Mouse (Mus musculus): ENCODE measurements around the gene Olfr984.

Olfr984 gene

DNA sequence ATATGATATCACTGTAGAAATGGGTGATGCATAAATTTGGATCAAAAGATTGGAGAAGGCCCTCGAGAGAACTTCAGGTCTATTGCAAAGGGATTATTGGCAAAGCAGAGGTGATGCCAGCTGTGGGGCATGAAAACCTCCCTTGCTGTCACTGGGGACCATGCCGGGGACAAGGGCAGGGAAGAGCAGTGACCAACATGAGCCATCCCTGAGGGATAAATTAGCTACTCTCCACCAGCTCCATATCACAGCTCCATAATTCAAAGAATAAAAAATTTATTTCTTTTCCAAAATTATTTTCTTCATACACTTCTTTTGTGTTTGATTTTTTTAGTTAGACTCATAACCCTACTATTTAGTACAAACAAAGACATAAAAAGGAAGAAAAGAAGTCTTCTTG, at the start of gene Olfr984:
Gene Olfr984, minus strand, starts transcription at position 101 of the 400 bp plus-strand sequence.
- ChIA-PET POLR2A (no interaction called here), CTCF (interaction anchor here in 1 of 4 experiments (0.7 kb wide), 1 partner anchor 30 kb away, joined by 9 read pairs; no protein-coding TSS in a partner anchor)

DNA sequence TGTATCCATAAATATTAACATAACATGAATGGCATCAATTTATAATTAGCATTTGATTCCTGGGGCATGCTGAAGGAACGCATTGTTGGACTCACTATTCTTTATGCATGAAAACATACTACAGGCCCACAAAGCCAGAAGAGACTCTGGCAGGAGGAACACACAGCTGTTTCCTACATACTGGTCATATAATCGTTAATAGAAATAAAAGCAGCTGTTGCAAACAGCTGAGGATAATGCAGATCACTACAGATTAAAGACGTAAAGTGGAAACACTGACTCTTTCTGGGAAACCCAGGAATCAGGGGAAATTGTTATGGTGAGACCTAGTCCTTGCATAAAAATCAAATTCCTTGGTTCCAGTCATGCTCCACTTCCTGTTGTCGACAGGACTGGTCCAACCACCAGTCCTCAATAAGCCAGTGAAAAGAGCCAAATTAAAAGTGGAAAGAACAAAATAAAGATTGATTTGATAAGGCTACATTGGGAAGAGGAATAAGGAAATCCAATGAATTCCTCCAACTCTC, 41.2 kb upstream of the Olfr984 start:
- ChIA-PET POLR2A (interaction anchor here in 1 of 4 experiments (0.9 kb wide), 1 partner anchor 26 kb away, joined by 3 read pairs; the partner anchor contains the start of gene Olfr986), CTCF (no interaction called here)

DNA sequence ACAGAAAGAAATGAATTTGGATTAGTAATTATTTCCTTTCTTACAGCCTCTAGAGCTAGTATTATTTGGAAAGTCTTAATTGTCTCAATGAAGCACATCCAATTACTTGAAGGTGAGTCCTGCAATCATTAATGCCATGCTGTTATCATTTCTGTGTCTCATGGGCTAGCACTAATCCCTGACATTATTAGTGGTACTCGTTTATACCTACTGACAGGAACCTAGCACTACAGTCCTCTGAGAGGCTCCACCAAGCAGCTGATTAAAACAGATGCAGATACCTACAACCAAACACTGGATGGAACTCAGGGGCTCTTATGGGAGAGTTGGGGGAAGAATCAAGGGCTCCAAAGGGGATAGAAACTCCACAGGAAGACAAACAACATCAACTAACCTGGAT, 27.5 kb upstream of the Olfr984 start:
- ChIA-PET CTCF (no interaction called here), POLR2A (no interaction called here)

DNA sequence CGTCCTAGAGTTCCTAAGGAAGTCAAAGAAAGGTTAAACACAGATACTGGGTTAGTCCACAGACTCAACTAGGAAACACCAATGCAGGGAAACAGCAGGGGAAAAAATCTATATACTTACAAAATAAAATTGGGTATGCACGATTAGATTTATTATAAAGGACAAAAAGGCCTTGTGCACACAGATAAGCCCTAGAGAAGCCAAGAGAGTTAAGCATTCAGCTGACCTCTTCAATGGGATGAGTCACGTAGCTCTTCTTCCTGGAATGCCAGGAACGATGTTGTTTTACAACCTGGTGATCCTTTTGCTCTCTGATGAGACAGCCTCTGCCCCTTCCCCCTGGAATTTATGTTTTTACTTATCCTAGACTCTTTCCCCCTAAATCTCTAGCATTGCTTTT, 25.5 kb upstream of the Olfr984 start:
- CTCF ChIA-PET: no interaction called here
- POLR2A ChIA-PET: interaction anchor here in 3 of 4 experiments (0.6 to 3.1 kb wide), 6 partner anchors 9 to 197 kb away, joined by 3 to 12 read pairs (median 4); partner anchors contain the start of gene Olfr985 (in 1 of the 3)

DNA sequence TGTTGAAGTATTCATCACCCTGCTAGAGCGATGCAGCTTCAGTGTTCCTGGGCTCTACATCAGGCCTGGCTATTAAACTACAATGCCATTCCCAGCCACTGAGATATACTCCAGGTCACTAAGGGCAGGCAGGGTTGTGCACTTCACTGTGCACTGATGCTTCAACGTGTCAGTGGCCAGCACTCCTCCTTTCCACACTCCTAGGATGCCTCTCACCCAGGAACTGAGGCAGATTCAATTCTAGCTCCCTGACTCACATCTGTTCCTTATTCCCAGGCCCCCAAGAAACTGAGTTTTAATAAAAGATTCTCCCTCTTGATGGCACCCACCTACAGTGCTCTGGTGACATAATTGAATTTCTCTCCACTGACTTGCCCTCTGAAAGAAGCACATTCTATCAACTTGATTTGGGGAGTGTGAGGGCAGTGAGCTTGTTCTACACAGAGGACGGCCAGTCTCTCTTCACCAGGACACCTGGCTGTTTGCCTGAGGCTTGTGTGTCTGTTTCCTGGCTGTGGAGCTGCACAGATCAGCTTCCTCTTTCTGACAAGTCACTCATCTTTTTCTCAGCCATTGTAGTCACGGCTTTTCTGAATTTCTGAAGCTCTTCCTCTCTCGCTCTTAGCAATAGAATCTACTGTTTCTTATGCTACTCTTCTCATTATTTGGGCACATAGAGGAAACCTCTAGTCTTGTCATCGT, 23.1 kb upstream of the Olfr984 start:
- POLR2A ChIA-PET: interaction anchor here in 2 of 4 experiments (0.9 to 3.1 kb wide), 3 partner anchors 11 to 102 kb away, joined by 3 to 12 read pairs (median 4); no protein-coding TSS in a partner anchor
- CTCF ChIA-PET: interaction anchor here in 2 of 4 experiments (0.5 to 0.6 kb wide), 2 partner anchors 12 to 159 kb away, joined by 3 to 5 read pairs; no protein-coding TSS in a partner anchor

DNA sequence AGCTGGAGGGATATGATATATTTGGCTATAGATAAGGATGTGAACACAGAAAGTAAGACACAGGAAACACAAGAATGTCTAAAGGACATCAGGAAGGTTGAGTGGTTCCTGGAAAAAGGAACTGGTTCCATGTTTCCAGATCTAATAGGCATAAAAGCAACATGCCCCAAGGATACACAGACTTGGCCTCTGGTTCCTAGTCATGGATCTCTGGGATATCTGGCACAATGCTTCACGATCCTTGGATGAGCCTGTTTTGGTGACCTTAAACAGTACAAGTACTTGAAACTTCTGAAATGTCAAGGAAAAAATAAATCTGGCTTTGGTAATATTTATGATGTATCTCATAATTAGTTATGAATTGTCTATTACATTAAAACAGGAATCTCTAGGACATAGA, 16.6 kb upstream of the Olfr984 start:
- ChIA-PET POLR2A (interaction anchor here in 2 of 4 experiments (0.8 to 1.1 kb wide), 2 partner anchors 8 to 9 kb away, joined by 3 to 4 read pairs; no protein-coding TSS in a partner anchor), CTCF (interaction anchor here in 1 of 4 experiments (0.6 kb wide), 1 partner anchor 1759 kb away, joined by 3 read pairs; no protein-coding TSS in a partner anchor)

DNA sequence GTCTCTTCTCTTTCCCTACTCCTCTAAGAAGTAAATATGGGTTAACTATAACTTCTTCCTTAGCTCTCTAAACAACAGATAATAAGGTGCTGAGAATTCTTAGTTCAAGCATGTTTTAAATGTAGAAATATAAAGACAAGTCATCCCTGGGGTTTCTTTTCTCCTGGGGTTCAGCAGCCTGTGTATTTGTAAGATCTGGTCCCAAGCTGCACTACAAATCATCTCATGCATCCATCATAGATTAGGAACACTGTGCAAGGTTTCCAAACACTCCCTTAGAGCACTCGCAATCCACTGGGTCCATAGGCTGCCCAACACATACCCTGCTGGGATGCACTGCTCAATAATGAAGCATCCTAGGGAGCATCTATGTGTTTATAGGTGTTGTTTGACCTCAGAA, 16.1 kb upstream of the Olfr984 start, which contains the start of gene Olfr985:
Gene Olfr985, minus strand, starts transcription at position 101 of the 400 bp plus-strand sequence.
- POLR2A ChIA-PET: interaction anchor here in 2 of 4 experiments (0.8 to 1.1 kb wide), 2 partner anchors 8 to 9 kb away, joined by 3 to 4 read pairs; no protein-coding TSS in a partner anchor
- CTCF ChIA-PET: no interaction called here

DNA sequence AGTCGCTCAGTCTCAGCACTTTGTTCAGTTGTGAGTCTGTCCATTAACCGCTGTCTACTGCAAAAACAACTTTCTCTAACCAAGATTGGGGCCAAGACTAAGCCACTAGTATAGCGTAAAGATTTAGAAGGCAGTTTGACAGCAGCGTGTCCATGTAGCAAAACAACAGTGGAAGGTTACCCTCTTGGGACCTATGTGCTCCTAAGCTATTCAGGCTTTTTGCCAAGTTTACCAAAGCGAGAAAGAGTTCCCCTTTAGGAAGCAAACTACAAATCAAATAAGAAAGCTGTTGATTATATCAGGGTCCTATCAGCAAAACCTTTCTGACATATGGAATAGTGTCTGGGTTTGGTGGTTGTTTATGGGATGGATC, 3.3 kb upstream of the Olfr984 start:
- ChIA-PET CTCF (no interaction called here), POLR2A (interaction anchor here in 1 of 4 experiments (1.2 kb wide), 1 partner anchor 10 kb away, joined by 3 read pairs; no protein-coding TSS in a partner anchor)

DNA sequence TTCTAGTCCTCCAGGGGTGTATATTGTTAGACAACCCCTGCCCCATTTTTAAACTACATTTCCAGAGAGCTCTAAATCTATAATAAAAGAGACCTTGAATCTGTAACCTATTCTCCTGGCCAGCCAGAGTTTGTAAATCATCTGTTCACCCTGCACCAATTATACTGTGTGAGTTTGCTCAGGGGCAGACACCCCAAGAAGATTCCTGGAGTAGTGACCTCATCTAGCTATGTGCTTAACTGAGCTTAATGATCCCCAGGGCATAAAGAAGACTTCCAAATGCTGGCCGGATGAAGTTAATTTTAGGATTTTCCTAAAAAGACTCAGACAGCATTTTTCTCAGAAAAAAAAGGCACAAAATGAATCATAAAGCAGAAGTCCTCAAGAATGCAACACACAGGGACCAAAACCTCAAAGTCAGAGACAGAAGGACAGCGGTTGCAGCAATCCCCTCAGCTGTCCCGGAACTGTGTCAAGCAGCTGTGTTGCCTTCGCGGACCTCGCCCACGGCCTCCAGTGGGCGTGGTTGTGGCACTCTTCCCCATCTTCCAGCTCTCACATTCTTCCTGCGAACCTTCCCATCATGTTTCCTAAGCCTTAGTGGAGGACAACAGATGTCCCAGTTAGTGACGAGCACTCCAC, 2.8 kb upstream of the Olfr984 start:
- CTCF ChIA-PET: no interaction called here
- POLR2A ChIA-PET: interaction anchor here in 1 of 4 experiments (1.2 kb wide), 1 partner anchor 9 kb away, joined by 3 read pairs; no protein-coding TSS in a partner anchor

DNA sequence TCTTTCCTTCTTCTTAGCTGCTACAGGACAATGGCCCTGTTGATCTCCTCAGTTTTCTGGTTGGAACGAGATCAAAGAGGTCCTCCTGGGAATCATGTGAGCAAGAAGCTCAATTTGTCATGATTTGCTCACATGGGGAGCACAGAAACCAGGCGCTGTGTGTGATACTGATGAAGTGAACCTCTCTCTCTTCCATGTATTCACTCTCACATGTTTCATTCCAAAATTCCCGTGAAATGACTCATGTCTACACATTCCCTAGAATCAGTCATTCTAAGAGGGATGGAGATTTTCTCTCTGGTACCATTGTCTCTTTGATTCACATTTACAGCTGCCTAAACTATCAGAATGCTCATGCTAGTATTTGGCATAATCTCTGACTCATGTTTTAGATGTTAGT, 19.2 kb downstream of the Olfr984 start:
- CTCF ChIA-PET: no interaction called here
- POLR2A ChIA-PET: no interaction called here

DNA sequence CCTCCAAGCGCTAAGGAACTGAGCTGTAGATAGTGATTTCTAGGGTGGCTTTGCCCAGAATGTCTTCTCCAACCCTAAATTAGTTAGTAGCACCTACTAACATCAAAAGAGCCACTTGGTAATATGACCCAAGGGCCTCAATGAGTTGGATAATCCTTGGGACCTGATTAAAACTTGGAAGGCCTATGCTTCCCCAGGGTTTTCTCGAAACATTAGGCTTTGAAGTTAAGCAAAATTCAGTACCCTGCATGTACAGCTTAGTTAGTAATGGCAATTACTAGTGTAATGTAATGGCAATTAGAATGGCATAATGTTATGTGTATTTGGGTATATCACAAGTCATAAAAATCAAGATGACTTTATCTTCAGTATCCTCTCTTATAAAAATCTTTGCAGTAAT, 20.5 kb downstream of the Olfr984 start, which contains the start of gene Olfr983:
Gene Olfr983, minus strand, starts transcription at position 101 of the 400 bp plus-strand sequence.
- POLR2A ChIA-PET: interaction anchor here in 1 of 4 experiments (0.6 kb wide), 1 partner anchor 143 kb away, joined by 5 read pairs; no protein-coding TSS in a partner anchor
- CTCF ChIA-PET: no interaction called here

DNA sequence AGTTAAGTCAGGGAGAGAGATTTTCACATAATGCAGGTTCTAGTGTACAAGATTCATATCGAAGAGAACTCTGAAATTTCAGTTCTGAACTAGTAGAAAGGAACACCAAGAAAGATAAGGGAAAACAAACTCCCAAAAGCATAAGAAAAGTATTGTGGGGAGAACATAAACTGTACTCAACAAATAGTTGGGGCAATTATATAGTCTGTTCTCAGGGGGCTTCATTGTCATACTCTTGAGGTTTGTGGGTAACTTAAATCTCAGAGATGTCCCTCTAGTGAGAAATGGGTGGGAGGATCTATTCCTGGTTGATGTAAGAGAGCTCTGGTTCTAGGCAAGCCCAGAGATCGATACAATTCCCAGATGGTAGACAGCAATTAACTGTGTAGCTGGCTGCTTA, 40.5 kb downstream of the Olfr984 start, which contains the start of gene Olfr982:
Gene Olfr982, plus strand, starts transcription at position 301 of the 400 bp plus-strand sequence.
- CTCF ChIA-PET: no interaction called here
- POLR2A ChIA-PET: interaction anchor here in 1 of 4 experiments (0.5 kb wide), 1 partner anchor 14 kb away, joined by 3 read pairs; no protein-coding TSS in a partner anchor

DNA sequence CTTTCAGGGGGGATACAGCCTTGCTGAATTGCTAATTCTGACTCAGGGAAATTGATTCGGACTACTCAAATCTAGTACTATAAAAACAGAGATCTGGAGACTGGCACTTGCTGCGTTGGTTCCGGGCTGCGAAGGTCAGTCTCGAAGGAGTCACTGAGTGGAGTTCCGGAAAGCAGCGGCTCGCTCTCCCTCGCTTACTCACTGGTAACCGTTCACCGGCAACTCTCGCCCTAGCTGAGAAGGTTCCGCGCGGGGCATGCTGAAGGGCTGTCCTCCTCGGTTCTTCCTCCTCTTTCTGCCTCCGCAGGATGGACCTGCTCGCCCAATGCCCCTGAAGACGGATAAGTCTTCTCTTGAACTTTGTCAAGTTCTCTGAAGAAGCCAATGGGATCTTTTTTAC, 63.9 kb downstream of the Olfr984 start:
- POLR2A ChIA-PET: interaction anchor here in 1 of 4 experiments (0.8 kb wide), 1 partner anchor 10 kb away, joined by 6 read pairs; no protein-coding TSS in a partner anchor
- CTCF ChIA-PET: no interaction called here
